Mouse (Mus musculus) CD4-positive, CD25-positive, alpha-beta regulatory T cell, adult 9 weeks (primary cell): ENCODE measurements around the gene Gm10668. TPM values are rescaled to one million over a fixed set of nuclear protein-coding genes. Genes with fewer than 3 reads are reported as not detected.

Experiments
- polyA plus RNA-seq: library from polyadenylated mRNA; unstranded; fragments of 100-300 nt; shearing (Covaris generic); gene quantifications from one replicate; pipeline ENCODE4 v1.2.1, GENCODE M21; 2017

The Gm10668 gene
- polyA plus RNA-seq, result not detected

GRCm38 (mm10) chr7:20730524-20730923 is at the start of gene Gm10668:
Gm10668 (minus strand) TSS chr7:20730624.

GRCm38 (mm10) chr7:20770885-20771284 is 40.5 kb upstream of the Gm10668 start, which contains the start of gene Vmn1r112:
Vmn1r112 (plus strand) TSS chr7:20771185.

GRCm38 (mm10) chr7:20703116-20703515 is 27.3 kb downstream of the Gm10668 start, which contains the start of gene Vmn1r111:
Vmn1r111 (minus strand) TSS chr7:20703216.

Other genes starting within 250 kb of the Gm10668 start
- not detected for gene Vmn1r103, start 220.1 kb downstream of the Gm10668 start, polyA plus RNA-seq
- not detected for gene Vmn1r104, start 196.8 kb downstream of the Gm10668 start, polyA plus RNA-seq
- gene Gm5726, start 184.9 kb downstream of the Gm10668 start, polyA plus RNA-seq, result not detected
- not detected for gene Gm4141, start 154.4 kb downstream of the Gm10668 start, polyA plus RNA-seq
- not detected for gene Gm4513, start 131.6 kb downstream of the Gm10668 start, polyA plus RNA-seq
- gene Vmn1r107, start 61.7 kb downstream of the Gm10668 start, polyA plus RNA-seq, result not detected
- not detected for gene Vmn1r111, start 27.4 kb downstream of the Gm10668 start, polyA plus RNA-seq
- not detected for gene Vmn1r112, start 40.6 kb upstream of the Gm10668 start, polyA plus RNA-seq
- gene Vmn1r113, start 56.7 kb upstream of the Gm10668 start, polyA plus RNA-seq, result not detected
- not detected for gene Vmn1r114, start 81.6 kb upstream of the Gm10668 start, polyA plus RNA-seq
- not detected for gene Vmn1r115, start 114.4 kb upstream of the Gm10668 start, polyA plus RNA-seq
- not detected for gene Vmn1r116, start 141.6 kb upstream of the Gm10668 start, polyA plus RNA-seq
- not detected for gene Vmn1r117, start 153.5 kb upstream of the Gm10668 start, polyA plus RNA-seq
- gene Vmn1r118, start 181.7 kb upstream of the Gm10668 start, polyA plus RNA-seq, result not detected